Mouse (Mus musculus) hindbrain, embryonic 16.5 days (tissue): Measurements from ENCODE around the gene Ace. TPM values are rescaled to one million over a fixed set of nuclear protein-coding genes. Genes with fewer than 3 reads are reported as not detected.

Experiments
- ATAC-seq: fragments of 200-750 bp; cut with Nextera tagmentation; 2 replicates; pipeline ENCODE4 v1.8.0; 2017; ENCODE audit warnings: moderate TSS enrichment, moderate library complexity
- H3K27ac ChIP-seq: fragments of 300-500 bp; sonication (generic); 2 replicates; pipeline ENCODE4 v1.5.1; 2014; ENCODE audit warnings: low read depth, mild to moderate bottlenecking, control low read depth, low read length, moderate library complexity
- H3K27me3 ChIP-seq: fragments of 300-500 bp; sonication (generic); replicated peaks from 2 replicates; pipeline ENCODE4 v1.6.1; 2014; ENCODE audit warnings: low read length; ENCODE audit not compliant: control insufficient read depth, insufficient read depth
- H3K36me3 ChIP-seq: fragments of 300-500 bp; sonication (generic); 2 replicates; pipeline ENCODE4 v1.6.1; 2014; ENCODE audit warnings: mild to moderate bottlenecking, low read length, moderate library complexity, mixed read lengths; ENCODE audit not compliant: control insufficient read depth, insufficient read depth
- H3K4me1 ChIP-seq: fragments of 300-500 bp; sonication (generic); 2 replicates; pipeline ENCODE4 v1.6.1; 2014; ENCODE audit warnings: low read depth, low read length; ENCODE audit not compliant: control insufficient read depth, insufficient read depth
- H3K4me2 ChIP-seq: fragments of 300-500 bp; sonication (generic); 2 replicates; pipeline ENCODE4 v1.6.1; 2014; ENCODE audit warnings: mild to moderate bottlenecking, low read length, control low read depth, moderate library complexity
- H3K4me3 ChIP-seq: fragments of 300-500 bp; sonication (generic); 2 replicates; pipeline ENCODE4 v1.5.1; 2014; ENCODE audit warnings: mild to moderate bottlenecking, low read length, control low read depth, moderate library complexity
- H3K9ac ChIP-seq: fragments of 300-500 bp; sonication (generic); 2 replicates; pipeline ENCODE4 v1.6.1; 2014; ENCODE audit warnings: low read depth, mild to moderate bottlenecking, control low read depth, low read length, moderate library complexity
- H3K9me3 ChIP-seq: fragments of 300-500 bp; sonication (generic); 2 replicates; pipeline ENCODE4 v1.6.1; 2014; ENCODE audit warnings: mild to moderate bottlenecking, low read length, moderate library complexity; ENCODE audit not compliant: control insufficient read depth
- WGBS: fragments of 180-500 bp; shearing (Covaris S2); extraction: QIAGEN DNeasy Blood & Tissue Kit; methylation state at CpG from one replicate; pipeline ENCODE4 v1.1.7; 2014; 5-methylcytosine and 5-hydroxymethylcytosine counted together
- polyA plus RNA-seq: library from polyadenylated mRNA; unstranded; fragments of >200 nt; fragmentation: Nextera tagmentation; extraction: Ambion mirVana; gene quantifications from 2 replicates; pipeline ENCODE4 v1.2.1, GENCODE M21; 2015

The Ace gene
- polyA plus RNA-seq, 1 experiment from 2014 or later: 8.6 TPM

DNA sequence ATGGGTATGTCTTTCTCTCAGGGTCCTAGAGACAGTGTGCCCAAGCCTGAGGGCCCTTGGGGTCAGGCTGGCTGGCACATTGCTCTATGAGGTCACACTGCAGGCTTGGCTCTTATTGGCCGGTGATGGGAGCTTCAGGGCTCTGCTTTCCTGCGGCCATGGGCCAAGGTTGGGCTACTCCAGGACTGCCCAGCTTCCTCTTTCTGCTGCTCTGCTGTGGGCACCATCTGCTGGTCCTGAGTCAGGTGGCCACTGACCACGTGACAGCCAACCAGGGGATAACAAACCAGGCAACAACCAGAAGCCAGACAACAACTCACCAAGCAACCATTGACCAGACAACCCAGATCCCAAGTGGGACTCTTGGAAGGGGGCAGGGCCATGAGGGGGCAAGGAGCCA lies 7.3 kb downstream of the Ace start:
- H3K4me1 ChIP-seq: no peaks in the 10 kb centered on the region
- H3K27me3 ChIP-seq: no peaks in the 10 kb centered on the region
- no peaks in the 10 kb centered on the region for H3K36me3 ChIP-seq
- no peak overlapping the region for H3K9ac ChIP-seq
- WGBS: 81% methylated on average over 3 of the region's 3 CpGs
- H3K4me3 ChIP-seq: no peak overlapping the region
- H3K9me3 ChIP-seq: no peaks in the 10 kb centered on the region
- H3K4me2 ChIP-seq: no peak overlapping the region
- no peak overlapping the region for H3K27ac ChIP-seq
- ATAC-seq: no peak

DNA sequence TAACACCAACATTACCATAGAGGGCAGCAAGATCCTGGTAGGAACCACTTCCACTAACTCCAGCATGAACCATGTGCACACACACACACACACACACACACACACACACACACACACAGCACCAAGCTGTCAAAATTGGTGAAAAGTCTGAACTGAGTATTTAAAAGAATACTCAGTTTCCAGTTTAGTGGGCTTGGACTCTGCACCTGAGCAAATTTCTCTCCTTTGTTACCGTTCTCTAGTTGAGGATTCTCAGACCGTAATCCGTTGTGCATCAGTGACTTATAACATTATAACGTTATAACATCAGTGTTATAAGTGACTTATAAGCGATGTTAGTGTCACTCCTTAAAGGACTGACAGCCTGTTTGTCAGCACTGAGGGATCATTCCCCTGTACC lies 7.9 kb downstream of the Ace start:
- ATAC-seq: no peak
- WGBS: 88% methylated on average over 5 of the region's 5 CpGs

DNA sequence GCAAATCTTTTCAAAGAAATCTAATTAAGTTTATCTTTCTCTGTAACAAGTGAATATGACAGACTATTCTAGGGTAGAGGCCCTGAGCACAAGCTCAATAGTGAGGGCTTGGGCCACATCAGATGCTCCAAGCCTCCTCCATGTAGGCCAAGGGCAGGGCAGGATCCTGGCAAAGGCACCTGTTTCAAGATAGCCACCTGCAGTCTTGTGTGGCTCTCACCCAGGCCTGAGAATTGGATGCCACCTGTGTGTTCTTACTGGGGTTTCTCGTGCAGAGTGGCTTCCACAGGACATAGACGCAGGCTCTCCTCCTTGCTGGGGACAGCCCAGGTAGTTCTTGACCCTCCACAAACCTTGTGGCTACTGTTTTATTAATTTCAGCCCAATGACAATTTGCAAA lies 10.5 kb downstream of the Ace start:
- WGBS: 93% methylated on average over 2 of the region's 2 CpGs
- no peaks in the 10 kb centered on the region for H3K36me3 ChIP-seq
- no peak overlapping the region for H3K27ac ChIP-seq
- H3K4me2 ChIP-seq: no peak overlapping the region
- H3K4me3 ChIP-seq: no peak overlapping the region
- no peaks in the 10 kb centered on the region for H3K27me3 ChIP-seq
- ATAC-seq: no peak
- no peak overlapping the region for H3K9ac ChIP-seq
- H3K4me1 ChIP-seq: no peaks in the 10 kb centered on the region
- no peaks in the 10 kb centered on the region for H3K9me3 ChIP-seq

More for the DNA sequence above, 7.9 kb downstream of the Ace start:
- H3K36me3 ChIP-seq: no peaks in the 10 kb centered on the region
- H3K9me3 ChIP-seq: no peaks in the 10 kb centered on the region
- H3K4me3 ChIP-seq: no peak overlapping the region
- H3K9ac ChIP-seq: no peak overlapping the region
- no peak overlapping the region for H3K4me2 ChIP-seq
- no peak overlapping the region for H3K27ac ChIP-seq
- no peaks in the 10 kb centered on the region for H3K27me3 ChIP-seq
- H3K4me1 ChIP-seq: no peaks in the 10 kb centered on the region

DNA sequence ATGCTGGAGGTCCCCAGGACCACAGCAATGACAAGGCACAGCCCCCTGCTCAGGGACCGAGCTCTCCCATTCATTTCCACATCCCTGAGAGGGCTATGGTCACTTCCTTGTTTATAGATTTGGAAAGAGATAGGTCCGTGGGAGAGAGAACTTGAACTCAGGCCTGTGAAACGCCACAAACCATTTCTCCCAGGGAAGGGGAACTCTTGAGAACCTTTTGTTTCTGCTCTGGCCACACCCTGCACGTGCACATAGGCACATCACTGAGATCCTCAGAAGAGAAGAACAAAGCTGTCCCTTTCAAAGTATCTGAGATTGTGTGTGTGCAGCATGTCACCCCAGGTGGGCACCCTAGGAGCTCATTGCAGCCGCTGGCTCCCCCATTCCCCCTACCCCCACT lies 10.9 kb downstream of the Ace start:
- no peaks in the 10 kb centered on the region for H3K27me3 ChIP-seq
- no peak overlapping the region for H3K4me2 ChIP-seq
- no peak for ATAC-seq
- no peaks in the 10 kb centered on the region for H3K36me3 ChIP-seq
- no peak overlapping the region for H3K9ac ChIP-seq
- H3K9me3 ChIP-seq: no peaks in the 10 kb centered on the region
- WGBS: 73% methylated on average over 5 of the region's 5 CpGs
- H3K27ac ChIP-seq: no peak overlapping the region
- no peaks in the 10 kb centered on the region for H3K4me1 ChIP-seq
- H3K4me3 ChIP-seq: no peak overlapping the region

DNA sequence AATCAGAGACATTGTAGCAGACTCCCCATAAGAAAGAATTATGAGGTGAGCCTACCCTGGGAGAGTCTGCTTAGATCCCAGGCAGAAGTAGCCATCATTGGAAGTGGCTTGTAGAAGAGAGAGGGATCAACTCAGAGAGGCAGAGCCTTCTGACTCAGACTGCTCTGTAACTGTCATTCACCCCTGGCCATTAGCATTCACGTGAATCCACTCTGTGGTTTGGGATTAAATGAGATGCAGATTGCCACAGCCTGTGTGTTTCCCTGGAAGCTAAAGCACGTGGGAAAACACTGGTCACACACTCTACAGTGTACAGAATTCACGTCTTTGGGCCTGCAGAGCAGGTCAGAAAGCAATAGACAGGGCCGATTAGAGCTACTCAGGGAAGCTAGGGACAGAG lies 16.7 kb downstream of the Ace start:
- no peaks in the 10 kb centered on the region for H3K4me1 ChIP-seq
- ATAC-seq: no peak
- H3K9ac ChIP-seq: no peak overlapping the region
- 63% methylated on average over 4 of the region's 4 CpGs for whole genome bisulfite sequencing
- H3K4me2 ChIP-seq: no peak overlapping the region
- no peak overlapping the region for H3K4me3 ChIP-seq
- no peaks in the 10 kb centered on the region for H3K36me3 ChIP-seq
- no peaks in the 10 kb centered on the region for H3K27me3 ChIP-seq
- no peaks in the 10 kb centered on the region for H3K9me3 ChIP-seq
- no peak overlapping the region for H3K27ac ChIP-seq

DNA sequence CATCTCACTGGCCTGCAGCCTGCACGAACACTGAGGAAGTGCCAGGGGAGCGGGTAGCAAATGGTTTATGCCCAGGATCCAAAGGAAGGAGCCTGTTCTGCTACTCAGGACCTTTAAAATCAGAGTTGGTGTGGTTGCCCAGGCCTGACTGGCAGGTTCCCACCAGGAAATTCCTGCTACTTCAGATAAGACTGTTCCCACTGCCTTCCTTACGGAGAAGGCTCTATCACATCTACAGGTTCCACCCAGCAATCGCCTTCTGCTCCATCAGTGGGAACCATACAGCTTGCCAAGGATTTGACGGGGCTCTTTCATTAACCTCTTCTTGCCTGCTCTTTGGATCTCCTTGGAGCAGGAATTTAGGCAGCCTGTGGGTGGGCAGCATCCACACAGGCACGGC lies 19.7 kb downstream of the Ace start:
- ATAC-seq: no peak
- H3K27ac ChIP-seq: no peak overlapping the region
- WGBS: 74% methylated on average over 6 of the region's 6 CpGs
- H3K27me3 ChIP-seq: no peaks in the 10 kb centered on the region
- H3K4me3 ChIP-seq: no peak overlapping the region
- no peaks in the 10 kb centered on the region for H3K36me3 ChIP-seq
- no peak overlapping the region for H3K4me2 ChIP-seq
- H3K9ac ChIP-seq: no peak overlapping the region
- no peaks in the 10 kb centered on the region for H3K4me1 ChIP-seq
- H3K9me3 ChIP-seq: no peaks in the 10 kb centered on the region

DNA sequence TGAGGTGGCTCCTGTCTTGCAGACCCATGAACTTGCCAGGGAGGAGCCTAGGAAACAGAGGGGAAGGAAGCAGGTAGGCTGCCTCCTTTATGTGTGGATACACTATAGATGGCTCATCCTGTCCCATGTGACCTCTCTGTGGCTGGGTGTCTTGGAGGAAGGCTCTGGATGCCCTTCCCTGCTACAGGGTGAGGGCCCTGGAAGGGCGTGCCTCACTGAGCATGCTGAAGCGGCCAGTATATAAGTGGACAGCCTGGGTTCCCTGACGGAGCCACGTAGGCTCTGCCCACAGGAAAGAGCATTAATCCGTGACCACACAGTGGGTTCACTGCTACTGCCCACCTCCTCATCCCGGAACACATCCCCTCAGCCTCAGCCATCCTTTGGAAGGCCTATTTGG lies 21.7 kb downstream of the Ace start:
- H3K27me3 ChIP-seq: no peaks in the 10 kb centered on the region
- H3K4me1 ChIP-seq: no peaks in the 10 kb centered on the region
- WGBS: 78% methylated on average over 6 of the region's 6 CpGs
- H3K4me2 ChIP-seq: no peak overlapping the region
- H3K9me3 ChIP-seq: no peaks in the 10 kb centered on the region
- ATAC-seq: no peak
- no peak overlapping the region for H3K27ac ChIP-seq
- no peak overlapping the region for H3K9ac ChIP-seq
- no peak overlapping the region for H3K4me3 ChIP-seq
- H3K36me3 ChIP-seq: no peaks in the 10 kb centered on the region

DNA sequence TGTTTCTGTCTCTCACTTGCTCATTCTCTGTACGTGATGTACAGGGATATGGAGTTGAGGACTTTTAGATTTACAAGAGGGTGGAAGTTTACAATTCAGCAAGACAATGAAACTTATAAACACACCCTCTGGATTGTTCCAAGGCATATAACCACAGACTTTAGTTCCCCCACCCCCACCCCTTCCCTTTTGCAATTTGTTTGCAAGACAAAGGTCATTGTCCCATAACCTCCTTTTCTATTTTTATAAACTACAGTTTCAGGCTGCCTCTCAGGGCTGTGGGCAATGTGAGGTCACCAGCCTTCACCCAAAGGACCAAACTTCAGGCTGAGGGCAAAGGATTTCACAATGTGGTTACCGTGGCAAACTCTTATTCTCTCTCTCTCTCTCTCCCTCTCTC lies 22.5 kb downstream of the Ace start:
- no peak overlapping the region for H3K27ac ChIP-seq
- no peaks in the 10 kb centered on the region for H3K36me3 ChIP-seq
- no peaks in the 10 kb centered on the region for H3K27me3 ChIP-seq
- WGBS: 63% methylated on average over 2 of the region's 2 CpGs
- ATAC-seq: no peak
- H3K9ac ChIP-seq: no peak overlapping the region
- H3K4me2 ChIP-seq: no peak overlapping the region
- H3K4me1 ChIP-seq: no peaks in the 10 kb centered on the region
- H3K9me3 ChIP-seq: no peaks in the 10 kb centered on the region
- H3K4me3 ChIP-seq: no peak overlapping the region

DNA sequence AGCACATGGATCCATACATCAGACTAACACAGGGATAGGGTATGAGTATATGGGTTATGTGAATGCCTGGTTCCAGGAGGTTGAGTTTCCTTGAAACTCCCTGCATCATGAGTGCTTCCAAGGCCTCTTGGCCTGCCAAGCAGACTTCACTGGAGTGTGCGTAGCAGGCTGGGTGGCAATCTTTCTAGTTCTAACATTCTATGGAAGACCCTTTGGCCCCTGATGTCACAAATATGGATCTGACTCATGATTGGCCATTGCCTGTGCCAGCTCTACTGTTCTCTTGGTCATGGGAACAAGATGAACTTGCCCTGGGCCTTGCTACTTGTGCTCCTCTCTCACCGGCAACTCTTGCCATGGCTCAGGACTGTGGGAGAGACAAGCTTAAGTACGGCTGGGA lies 26.6 kb downstream of the Ace start, which contains the start of gene Ace3:
TSS of gene Ace3 (plus strand) at position 301 of the 400 bp plus-strand sequence.
- 92% methylated on average over 3 of the region's 3 CpGs for WGBS
- H3K36me3 ChIP-seq: no peaks in the 10 kb centered on the region
- no peak for ATAC-seq
- no peaks in the 10 kb centered on the region for H3K27me3 ChIP-seq
- no peak within 1 kb of the TSS for H3K9ac ChIP-seq
- H3K4me1 ChIP-seq: no peaks in the 10 kb centered on the region
- H3K27ac ChIP-seq: no peak within 1 kb of the TSS
- H3K9me3 ChIP-seq: no peaks in the 10 kb centered on the region
- no peak within 1 kb of the TSS for H3K4me3 ChIP-seq
- no peak within 1 kb of the TSS for H3K4me2 ChIP-seq

DNA sequence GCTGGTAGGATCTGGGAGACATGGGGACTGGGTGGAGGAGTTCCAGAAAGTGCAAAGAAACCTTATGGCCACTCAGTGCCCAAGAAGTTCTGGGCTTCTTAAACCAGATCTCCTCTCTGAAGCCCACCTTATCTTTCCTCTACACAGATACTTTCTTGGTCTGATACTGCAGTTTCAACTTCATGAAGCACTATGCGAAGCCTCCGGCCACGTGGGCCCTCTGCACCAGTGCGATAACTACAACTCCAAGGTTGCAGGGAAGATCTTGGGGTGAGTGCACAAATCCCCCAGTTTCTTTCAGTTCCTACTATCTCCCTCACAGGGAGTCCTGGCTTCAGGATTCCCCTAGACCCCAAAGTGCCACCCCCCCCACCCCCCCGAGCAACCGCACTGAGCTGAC lies 32.3 kb downstream of the Ace start:
- no peak overlapping the region for H3K4me3 ChIP-seq
- WGBS: 93% methylated on average over 6 of the region's 6 CpGs
- H3K4me2 ChIP-seq: no peak overlapping the region
- H3K9me3 ChIP-seq: no peaks in the 10 kb centered on the region
- no peaks in the 10 kb centered on the region for H3K36me3 ChIP-seq
- ATAC-seq: no peak
- H3K4me1 ChIP-seq: no peaks in the 10 kb centered on the region
- no peak overlapping the region for H3K27ac ChIP-seq
- H3K27me3 ChIP-seq: no peaks in the 10 kb centered on the region
- H3K9ac ChIP-seq: no peak overlapping the region
